Mouse (Mus musculus) embryo, embryonic 9.5 days (tissue): ENCODE measurements around the gene Nudt4.

Source experiments
- DNase-seq: peaks from one replicate; pipeline ENCODE4 v3.0.0-alpha.2; 2017; ENCODE audit errors: extremely low spot score

Gene Nudt4

DNA sequence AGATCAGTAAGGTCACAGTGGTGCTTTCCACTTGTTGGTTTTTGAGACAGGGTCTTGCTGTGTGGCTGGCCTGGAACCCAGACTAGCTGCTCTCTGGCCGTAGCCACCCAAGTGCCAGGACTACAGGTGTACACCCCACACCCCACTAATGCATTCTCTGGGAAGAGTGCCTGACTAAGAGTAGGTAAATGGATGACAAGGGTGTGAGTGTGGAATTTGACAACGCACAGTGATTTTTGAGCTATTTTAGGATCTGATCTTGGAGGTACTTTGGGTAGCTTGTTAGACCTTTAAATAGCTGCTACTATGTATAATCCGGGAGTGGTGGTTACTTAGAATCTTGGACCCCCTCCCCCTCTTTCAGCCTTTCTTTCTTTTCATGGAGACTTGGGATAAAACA is 24.7 kb downstream of the Nudt4 start:
- DNase-seq = no peak

DNA sequence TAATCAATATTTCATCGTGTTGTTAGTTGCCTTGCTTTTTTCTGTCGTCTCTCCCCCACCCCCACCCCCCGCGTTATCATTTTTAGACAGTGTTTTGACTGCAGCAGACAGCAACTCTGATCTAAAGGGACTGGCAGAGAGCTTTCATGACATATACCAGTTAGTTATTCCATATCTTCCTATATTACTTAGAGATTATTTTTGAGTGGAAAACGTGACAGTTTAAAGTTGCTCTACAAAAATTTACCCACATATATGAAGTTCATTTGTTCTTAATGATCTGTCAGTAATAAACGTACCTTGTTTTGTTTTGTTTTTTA is 27.8 kb downstream of the Nudt4 start:
- no peak for DNase-seq

DNA sequence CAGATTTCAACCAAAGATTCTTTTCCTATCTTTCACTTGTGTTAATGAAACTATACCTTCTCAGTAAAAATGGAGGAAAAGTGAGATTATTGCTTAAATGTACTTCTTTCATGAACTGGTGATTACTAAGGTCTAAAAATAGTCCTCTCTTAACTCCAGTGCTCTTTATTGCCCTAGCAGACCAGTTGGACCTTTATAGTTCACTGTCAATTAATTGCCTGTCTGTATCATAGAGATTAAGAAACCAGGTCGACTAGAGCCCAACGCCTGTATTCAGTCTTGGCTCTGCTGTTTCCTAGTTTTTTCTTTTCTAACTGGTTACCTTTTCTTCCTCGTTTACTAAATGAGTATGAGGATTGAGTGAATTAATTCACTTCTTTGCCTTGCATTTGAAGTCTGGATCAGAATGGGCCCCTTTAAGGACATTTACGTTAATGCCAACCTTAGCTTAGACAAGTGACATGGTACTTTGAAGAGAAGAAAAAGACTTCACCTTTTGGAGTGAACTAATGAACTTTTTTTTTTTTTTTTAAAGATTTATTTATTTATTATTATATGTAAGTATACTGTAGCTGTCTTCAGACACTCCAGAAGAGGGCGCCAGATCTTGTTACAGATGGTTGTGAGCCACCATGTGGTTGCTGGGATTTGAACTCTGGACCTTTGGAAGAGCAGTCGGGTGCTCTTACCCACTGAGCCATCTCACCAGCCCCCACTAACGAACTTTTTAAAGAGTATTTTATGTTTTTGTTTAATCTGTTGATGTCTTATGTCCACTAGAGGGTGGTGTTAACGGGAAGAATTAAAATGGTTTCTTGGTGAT is 28.3 kb downstream of the Nudt4 start:
- no peak for DNase-seq

DNA sequence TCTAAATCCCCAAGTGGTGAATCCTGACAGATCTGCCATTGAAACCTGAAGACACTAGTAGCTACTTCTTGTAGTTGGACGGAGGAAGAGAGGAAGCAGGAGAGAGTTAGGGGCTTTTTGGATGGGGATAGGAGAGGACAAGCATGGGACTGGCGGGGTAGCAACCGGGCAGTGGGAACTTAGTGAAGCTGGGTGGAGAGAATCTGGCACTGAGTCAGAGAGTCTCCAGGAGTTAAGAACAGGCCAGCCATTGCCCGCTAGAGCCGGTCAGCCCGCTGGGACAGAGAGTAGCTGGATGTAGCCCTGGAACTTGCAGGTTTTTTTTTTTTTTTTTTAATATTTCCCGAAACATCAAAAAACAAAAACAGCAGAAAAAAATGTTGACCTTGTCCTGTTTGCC is 30.6 kb downstream of the Nudt4 start:
- DNase-seq = no peak

DNA sequence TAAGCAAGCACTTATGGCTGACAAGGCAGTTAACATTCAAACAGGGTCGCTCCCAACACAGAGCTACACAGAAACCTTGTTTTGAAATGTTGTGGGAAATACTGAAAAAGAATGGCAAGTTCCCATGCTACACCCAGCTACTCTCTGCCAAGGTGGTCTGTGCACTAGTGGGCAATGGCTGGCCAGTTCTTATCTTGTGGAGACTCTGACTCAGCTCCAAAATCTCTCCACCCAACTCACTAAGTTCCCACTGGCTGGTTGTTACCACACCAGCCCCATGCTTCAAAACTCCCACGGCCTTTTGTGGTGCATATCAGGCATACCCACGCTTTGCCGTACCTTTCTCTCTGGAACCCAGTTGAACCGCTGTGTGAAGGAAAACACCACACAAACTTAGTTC is 31.0 kb downstream of the Nudt4 start:
- no peak for DNase-seq

DNA sequence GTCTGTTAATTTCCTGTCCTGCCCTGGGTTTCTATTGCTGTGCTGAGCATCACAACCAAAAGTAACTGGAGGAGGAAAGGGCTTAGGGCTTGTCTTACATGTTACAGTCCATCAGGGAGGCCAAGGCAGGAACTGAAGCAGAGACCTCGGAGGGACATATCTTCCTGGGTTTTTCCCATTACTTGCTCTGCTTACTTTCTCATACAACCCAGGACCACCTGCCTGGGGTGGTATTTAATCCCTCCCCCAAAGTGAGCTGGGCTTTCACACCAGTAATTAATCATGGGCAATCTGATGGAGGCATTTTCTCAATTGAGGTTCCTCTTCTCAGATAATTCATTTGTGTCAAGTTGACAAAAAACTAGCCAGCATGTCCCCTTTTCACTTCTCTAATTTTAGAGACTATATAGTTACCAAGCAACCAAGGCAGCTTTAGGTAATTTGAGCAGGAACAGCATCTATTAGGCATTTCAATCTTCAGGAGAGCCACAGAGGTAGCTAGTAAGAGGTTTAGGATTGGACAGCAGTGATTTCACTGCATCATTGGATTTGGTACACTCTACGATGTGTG is 33.3 kb downstream of the Nudt4 start:
- DNase-seq = no peak

DNA sequence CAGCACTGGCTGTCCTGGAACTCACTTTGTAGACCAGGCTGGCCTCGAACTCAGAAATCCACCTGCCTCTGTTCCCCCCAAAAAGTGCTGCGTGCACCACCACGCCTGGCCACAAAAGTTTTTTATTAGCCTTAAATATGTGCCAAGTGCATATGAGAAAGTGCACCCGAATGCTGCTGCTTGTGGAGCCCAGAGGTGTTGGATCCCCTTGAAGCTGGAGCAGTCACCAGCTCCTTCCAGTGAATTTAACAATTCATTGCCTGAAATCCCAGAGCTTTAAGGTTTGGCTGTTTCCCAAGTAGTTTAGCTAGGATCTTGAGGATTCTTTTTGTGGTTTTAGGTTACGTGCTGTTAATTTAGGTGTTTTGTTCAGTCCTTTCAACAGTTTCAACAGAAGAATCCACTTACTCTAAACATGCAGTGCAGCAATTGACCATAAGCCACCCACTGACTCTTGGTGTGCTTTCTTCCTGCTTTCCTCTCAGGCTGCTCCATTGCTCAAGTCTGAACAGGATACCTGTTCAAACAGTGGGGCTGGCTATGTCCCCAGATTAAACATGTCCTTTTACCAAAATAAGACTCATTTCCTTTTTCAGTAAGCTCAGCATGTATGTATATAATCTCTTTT is 37.3 kb downstream of the Nudt4 start:
- DNase-seq = no peak

DNA sequence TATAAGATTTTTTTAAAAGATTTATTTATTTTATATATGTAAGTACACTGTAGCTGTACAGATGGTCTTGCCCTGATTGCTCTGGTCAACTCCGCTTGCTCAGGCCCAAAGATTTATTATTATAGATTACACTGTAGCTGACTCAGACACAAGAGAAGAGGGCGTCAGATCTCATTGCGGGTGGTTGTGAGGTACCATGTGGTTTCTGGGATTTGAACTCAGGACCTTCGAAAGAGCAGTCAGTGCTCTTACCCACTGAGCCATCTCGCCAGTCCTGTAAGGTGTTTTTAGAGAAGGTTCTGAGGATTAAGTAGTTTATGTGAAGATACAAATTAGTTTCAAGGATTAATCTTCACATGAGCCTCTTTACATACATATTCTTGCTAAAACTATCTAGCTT is 38.1 kb downstream of the Nudt4 start:
- no peak for DNase-seq

DNA sequence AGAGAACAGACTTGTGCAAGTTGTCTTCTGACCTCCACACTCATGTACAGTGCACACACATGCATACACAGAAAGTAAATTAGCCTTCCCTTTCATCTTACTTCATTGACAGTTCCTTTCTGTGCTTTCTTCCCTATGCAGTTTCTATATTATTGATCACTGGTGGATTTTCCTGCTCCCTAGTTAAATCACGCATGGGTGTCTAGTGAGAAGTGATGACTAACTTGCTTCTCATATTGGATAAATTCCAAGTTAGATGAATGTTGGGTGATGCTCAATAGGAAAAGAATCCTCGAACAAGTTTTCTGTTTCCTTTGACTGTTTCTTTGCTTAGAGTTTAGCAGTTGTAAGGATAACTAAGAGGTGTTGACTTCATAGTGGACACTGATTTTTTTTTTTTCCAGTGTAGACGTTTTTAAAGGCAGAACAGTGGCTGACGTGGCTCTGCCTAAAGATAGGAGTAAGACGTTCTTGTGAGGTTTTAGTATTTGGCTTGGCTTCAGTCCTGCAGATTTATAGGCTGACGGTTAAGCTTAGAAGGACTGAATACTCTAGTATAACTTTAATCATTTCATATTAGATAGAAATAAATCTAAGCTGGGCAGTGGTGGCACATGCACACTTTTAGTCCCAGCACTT is 38.8 kb downstream of the Nudt4 start:
- no peak for DNase-seq

DNA sequence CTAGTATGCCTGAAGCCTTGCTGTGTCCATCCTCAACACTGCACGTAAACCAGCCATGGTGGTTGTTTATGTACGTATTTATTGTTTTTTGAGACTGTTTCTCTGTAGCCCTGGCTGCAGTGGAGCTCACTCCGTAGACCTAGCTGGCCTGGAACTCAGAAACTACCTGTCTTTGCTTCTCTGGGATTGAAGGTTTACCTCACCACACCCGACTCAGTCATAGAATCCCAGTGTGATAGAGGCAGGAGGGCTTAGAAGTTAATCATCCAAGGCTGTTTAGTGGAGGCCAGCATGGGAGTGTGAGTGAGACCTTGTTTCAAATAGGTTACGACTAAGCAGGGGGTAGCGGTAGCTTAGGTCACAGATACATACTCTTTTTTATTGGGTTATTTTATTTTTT is 46.3 kb downstream of the Nudt4 start:
- DNase-seq = no peak

DNA sequence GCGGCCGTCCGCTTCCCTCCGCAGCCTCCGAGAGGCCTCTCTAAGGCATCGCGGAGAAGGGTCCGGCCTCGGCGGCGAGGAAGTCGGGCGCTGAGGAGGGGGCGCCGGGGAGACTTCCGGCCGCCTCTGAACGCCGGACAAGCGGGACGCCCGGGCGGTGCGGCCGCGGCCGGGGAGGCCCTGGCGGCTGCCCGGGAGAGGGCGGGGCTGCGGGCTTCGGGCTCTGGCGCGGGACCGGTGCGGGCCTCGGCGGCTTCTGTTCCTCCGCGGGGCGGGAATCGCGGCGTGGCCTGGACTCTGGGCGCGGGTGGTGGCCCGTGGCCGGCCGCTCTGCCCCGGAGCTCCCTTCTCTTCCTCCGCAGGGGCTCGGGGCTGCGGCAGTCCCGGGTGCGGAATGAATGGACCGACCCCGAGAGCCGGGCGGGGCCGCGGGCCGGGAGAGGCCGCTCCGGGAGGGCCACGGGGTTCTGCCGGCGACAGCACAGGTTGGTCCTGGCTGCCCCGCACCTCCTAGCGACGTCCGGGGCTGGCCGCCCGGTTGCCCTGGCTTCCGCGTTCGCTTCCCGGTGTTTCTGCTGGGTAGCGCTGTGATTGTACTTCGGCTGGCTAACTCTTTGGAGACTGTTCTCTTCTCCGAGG is 48.5 kb downstream of the Nudt4 start:
- DNase-seq = no peak

DNA sequence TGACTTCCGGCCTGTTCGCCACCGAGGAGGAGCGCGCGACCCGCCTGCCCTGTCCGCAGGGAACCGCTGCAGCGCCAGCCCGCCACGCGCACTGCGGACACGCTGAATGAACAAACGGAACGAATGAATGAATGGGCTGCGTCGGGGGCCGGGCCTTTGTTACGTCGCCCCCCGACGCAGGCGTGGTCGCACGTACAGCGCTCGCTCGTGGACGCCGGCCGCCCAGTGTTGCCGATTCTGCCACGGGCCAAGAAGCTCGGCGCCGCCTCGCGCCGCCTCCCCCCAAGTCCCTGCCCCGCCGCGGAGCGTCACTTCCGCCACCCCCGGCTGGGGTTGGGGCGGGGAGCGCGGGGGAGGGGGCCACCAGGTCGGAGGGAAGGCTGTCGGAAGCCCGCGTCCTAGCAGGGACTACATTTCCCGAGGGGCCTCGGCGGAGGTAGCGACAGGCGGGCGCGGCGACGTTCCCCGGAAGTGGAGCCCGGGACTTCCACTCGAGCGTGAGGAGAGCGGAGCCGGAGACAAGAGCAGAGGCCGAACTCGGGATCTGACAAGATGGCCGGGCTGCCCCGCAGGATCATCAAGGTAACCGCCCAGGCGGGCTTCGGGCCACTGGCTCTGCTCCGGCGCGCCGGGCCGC is 49.2 kb downstream of the Nudt4 start, which contains the start of gene Ube2n:
Gene Ube2n (plus strand): TSS at position 490 of the 637 bp plus-strand sequence.
- DNase-seq = peak; percentile 99

DNA sequence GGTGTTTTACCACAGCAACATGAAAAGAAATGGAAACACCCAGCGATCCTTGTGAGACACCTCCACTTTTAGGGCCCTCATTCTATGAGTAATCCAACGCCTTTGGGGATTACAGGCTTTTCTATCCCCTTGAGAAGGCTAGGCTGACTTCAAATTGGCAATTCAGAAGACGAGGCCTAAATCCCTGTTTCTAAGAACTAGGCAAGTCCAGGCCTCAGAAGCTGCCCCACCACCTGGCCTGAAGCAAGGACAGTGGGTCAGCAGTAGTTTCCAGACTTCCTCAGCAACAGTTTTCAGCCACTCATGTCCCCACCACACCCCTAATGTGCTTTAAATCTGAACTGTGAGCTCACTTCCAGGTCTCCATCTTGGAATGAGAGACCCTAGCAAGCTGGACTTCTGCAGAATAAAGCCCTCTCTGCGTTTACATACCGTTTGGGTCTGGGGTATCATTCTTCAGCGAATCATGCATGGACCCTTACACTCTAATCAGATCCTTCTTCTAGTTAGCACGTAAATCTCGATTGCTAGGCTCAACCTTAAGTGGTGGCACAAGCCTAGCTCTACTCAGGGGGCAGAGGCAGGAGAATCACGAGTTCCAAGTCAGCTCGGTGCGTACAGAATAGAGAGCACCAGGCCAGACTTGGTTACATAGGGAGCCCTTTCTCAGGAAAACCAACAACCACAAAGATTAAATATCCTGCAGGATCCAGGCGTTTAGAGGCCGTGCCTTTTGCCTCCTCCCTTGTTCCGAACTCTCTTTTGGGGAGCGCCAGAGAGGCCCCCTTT is 50.0 kb downstream of the Nudt4 start:
- DNase-seq = peak; percentile 47

DNA sequence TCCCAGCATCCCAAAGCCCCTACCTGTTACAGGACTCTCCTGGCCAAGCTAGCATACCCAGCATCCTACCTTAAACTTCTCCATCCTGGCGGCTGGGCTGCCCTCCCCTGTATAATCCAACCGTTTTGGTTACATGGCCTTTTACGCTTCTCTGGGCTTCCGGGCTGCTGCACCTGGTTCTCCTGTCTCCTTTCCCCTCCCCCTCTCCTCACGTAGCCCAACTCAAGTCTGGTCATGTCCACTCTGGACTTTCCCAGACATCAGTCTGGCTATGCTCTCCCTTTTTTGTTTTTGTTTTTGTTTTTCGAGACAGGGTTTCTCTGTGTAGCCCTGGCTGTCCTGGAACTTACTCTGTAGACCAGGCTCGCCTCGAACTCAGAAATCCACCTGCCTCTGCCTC is 51.3 kb downstream of the Nudt4 start:
- DNase-seq = no peak

DNA sequence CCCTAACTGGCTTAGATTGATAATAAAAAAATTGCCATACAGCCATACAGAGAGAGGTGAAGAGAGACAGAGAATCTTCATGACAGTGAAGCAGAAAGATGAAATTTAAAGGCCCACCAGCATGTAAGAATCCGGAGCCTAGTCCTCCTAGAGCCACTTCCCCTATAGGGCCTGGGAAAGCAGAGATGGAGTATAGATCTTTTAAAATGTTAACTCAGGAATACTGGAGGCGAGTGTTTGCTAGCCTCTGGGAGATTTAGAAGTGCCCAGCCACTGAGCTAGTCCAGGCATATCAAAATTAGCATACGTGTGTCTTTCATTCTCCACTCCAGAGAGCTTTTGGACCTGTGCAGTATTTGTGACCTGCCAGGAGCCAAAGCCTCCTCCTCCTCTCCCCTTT is 54.7 kb downstream of the Nudt4 start:
- no peak for DNase-seq

DNA sequence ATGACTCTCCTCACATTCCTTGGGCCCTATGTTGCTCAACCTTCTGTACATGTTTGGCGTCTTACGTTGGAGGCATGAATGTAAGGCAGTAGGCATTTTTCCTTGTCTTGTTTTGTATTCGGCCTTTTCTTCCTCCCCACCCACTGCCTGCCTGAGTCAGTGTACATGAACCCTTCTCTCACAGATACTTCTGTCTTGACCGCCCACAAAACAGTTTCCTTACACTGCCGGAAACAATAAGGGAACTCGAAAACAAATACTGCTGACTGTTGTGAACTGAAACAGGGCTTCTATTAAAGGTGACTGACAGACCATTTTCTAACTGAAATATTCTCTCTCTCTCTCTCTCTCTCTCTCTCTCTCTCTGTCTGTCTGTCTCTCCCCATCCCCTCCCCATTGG is 55.2 kb downstream of the Nudt4 start:
- DNase-seq = no peak

DNA sequence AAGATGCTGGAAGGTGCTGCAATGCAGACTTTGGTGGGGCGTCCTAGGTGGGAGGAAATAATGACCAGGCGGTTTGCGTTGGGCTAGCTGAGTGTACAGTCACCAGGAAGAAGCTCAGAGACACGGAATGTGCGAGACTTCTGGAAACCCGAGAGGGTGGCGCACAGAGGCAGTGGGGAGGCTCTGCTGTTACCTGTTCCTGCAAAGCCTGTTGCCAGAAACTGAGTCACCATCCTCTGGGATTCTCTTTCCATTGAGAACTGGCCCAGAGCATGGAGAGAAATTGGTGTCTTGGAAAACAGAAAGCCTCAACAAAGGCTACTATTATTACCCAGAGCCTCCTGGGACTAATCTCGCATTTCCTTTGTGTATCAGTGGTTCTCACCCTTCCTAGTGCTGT is 55.8 kb downstream of the Nudt4 start:
- DNase-seq = no peak

DNA sequence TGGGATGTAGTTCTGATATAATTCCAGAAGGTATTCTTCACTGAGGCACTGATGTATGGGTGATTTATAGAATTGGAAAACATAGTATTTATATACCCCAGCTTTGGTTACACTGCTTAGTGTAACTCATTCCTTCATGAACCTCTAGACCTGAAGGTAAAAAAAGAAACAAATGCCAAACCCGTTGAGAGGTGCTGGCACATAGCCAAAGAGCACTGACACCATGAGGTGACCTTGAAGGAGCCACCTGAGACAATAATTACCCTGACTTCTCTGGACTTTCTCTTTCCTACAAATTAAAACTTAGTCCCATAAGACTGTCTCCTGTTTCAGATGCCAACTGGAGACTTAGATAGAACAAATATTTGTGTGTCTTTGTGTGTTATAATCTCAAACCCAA is 59.6 kb downstream of the Nudt4 start:
- DNase-seq = no peak

DNA sequence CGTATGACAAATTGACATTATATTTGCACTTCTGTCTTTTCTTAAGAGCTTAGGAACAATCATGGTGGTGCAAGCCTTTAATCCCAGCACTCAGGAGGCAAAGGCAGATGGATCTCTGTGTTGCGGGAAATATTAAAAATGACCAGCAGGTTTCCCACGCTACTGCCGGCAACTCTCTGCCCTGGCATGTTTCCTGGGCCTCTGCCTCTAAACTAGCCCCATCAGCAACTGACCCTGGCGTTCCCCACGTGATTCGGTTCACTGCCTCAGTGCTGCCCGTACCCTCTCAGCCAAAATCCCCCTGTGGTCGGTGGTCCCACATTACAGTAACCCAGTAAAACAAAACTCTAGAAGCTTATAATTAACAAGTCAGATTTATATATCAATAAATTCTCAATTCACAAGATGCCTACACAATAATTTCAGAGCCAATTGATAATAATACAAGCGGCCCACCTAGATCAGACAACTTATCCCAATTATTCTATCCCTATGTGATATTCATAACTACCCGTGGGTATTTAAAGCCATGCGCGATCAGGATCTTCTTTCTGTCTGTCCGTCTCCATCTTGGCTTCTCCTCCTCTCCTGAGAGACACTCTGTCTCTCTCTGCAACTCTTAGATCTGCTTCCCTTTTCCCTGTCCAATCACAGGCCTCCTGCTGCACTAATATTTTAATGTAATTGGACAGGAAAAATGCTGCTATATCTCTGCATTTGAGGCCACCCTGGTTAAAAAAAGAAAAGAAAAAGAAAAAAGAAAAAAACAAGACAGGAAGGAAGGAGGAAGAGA is 60.3 kb downstream of the Nudt4 start:
- DNase-seq = no peak

DNA sequence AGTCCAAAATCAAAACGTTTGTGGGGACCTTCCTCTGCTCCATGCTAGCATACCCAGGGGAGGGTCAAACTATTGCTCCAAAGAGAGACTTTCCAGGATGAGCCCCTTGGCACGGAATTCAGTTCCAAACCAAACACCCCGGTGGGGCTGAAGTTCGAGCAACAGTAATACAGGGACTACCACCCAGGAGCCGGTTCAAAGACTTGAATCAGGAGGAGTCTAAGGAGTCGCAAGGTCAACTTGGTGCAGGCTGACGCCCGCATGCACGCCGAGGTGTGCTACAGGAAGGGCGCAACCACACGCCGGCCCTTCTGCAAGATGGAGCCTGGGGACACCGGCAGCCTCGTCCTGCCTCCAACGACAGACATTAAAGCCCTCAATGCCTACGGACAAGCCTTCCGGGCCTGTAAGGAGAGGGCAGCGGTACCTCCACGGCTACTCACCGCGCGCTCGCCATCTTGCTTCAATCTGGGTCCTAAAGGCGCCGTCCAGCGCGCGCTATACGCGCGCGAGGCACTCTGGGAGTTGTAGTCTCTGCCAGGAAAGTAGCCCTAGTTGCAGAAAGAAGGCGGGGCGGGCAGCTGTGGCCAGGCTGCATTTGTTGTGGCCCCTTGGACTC is 62.4 kb downstream of the Nudt4 start, which contains the start of gene Mrpl42:
Gene Mrpl42 (minus strand): TSS at position 478 of the 619 bp plus-strand sequence.
- DNase-seq = peak; percentile 87
